Mouse (Mus musculus): Measurements from ENCODE around the gene Wdr81. TPM values are rescaled to one million over a fixed set of nuclear protein-coding genes. Genes with fewer than 3 reads are reported as not detected.

The Wdr81 gene
- polyA plus RNA-seq, 1 experiment from 2014 or later: 6.6 TPM

- WGBS: 17% methylated on average over 19 of the region's 19 CpGs
- no peaks in the 10 kb centered on the region for H3K9me3 ChIP-seq (replicated peaks)
- peak; percentile 60 for DNase-seq (ENCODE audit: low spot score)
- peaks cover 12% of the 10 kb centered on the region; the same call in 1 of the 2 replicates for H3K36me3 ChIP-seq
- peak overlapping the region; percentile 55 for H3K4me3 ChIP-seq
- H3K27ac ChIP-seq: peak overlapping the region; percentile 82
- 0 out of 2 replicates have a peak, but pooled peaks cover 7% of the 10 kb centered on the region for H3K27me3 ChIP-seq (ENCODE audit: low read depth, poor library complexity, severe bottlenecking)
- peaks cover 24% of the 10 kb centered on the region for H3K4me1 ChIP-seq
These were observed 13.1 kb upstream of the Wdr81 start for GRCm38 (mm10) chr11:75467512-75468215.

GRCm38 (mm10) chr11:75466731-75467505 is 12.4 kb upstream of the Wdr81 start:
- Histone ChIP-seq H3K27me3 (ENCODE audit: low read depth, poor library complexity, severe bottlenecking) (0 out of 2 replicates have a peak, but pooled peaks cover 7% of the 10 kb centered on the region), H3K36me3 (peaks cover 12% of the 10 kb centered on the region; the same call in 1 of the 2 replicates), H3K27ac (no peak overlapping the region), H3K4me3 (no peak overlapping the region), H3K4me1 (peaks cover 31% of the 10 kb centered on the region), H3K9me3 (replicated peaks) (no peaks in the 10 kb centered on the region)
- no peak for DNase-seq (ENCODE audit: low spot score)
- WGBS: 95% methylated on average over 4 of the region's 4 CpGs

- 0 out of 2 replicates have a peak, but pooled peaks cover 7% of the 10 kb centered on the region for H3K27me3 ChIP-seq (ENCODE audit: low read depth, poor library complexity, severe bottlenecking)
- no peak for DNase-seq (ENCODE audit: low spot score)
- H3K9me3 ChIP-seq (replicated peaks): no peaks in the 10 kb centered on the region
- 88% methylated on average over 6 of the region's 6 CpGs for WGBS
- H3K27ac ChIP-seq: no peak overlapping the region
- peaks cover 40% of the 10 kb centered on the region for H3K4me1 ChIP-seq
- peaks cover 12% of the 10 kb centered on the region; the same call in 1 of the 2 replicates for H3K36me3 ChIP-seq
- H3K4me3 ChIP-seq: no peak overlapping the region
These were observed 10.5 kb upstream of the Wdr81 start for GRCm38 (mm10) chr11:75465051-75465450.

DNA sequence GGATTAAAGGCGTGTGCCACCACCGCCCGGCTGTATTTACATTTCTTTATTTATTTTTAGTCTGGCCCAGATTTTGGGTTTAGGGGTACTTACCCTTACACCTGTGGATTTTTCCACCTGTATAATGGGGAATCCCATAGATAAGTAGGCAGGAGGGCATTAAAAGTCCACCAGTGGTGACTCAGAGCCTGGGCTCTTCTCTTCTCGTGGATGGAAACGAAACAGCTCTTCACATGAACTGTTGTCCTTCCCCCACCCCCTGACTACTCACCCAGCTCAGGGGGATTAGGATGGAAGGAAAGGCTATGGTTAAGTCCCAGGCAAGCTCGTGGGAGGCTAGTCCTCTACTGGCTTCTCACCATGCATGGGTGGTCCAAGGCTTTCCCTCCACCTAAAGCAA is 9.9 kb upstream of the Wdr81 start:
- Histone ChIP-seq H3K4me3 (no peak overlapping the region), H3K27ac (no peak overlapping the region), H3K9me3 (replicated peaks) (no peaks in the 10 kb centered on the region), H3K27me3 (ENCODE audit: low read depth, poor library complexity, severe bottlenecking) (0 out of 2 replicates have a peak, but pooled peaks cover 7% of the 10 kb centered on the region), H3K36me3 (peaks cover 12% of the 10 kb centered on the region; the same call in 1 of the 2 replicates), H3K4me1 (peaks cover 46% of the 10 kb centered on the region)
- WGBS: 88% methylated on average over 6 of the region's 6 CpGs
- no peak for DNase-seq (ENCODE audit: low spot score)

DNA sequence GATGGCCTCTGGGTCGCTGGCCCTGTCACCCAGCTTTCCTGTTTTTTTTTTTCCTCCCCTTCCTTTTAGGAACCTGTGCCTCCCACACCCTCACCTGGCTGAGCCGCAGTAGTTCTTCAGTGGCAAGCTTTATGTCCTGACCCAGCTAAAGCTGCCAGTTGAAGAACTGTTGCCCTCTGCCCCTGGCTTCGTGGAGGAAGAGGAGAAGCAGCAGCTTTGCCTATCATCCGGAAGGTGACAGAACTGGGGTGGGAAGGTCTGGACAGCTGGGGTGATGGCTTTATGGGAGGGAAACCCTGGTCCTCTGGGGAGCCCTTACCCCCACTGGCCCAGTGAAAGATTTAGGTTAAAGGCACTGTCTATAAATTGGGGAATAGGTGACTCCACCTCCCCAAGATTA is 9.1 kb upstream of the Wdr81 start:
- H3K27me3 ChIP-seq (ENCODE audit: low read depth, poor library complexity, severe bottlenecking): 0 out of 2 replicates have a peak, but pooled peaks cover 4% of the 10 kb centered on the region
- H3K36me3 ChIP-seq: peaks cover 12% of the 10 kb centered on the region; the same call in 1 of the 2 replicates
- H3K4me1 ChIP-seq: peaks cover 50% of the 10 kb centered on the region
- no peak overlapping the region for H3K4me3 ChIP-seq
- DNase-seq (ENCODE audit: low spot score): no peak
- H3K9me3 ChIP-seq (replicated peaks): no peaks in the 10 kb centered on the region
- 64% methylated on average over 4 of the region's 4 CpGs for WGBS
- peak overlapping the region; percentile 86; the same call in 1 of the 2 replicates for H3K27ac ChIP-seq

GRCm38 (mm10) chr11:75462865-75463336 is 8.4 kb upstream of the Wdr81 start:
- WGBS: 0% methylated on average over 9 of the region's 9 CpGs
- Histone ChIP-seq H3K4me1 (peaks cover 43% of the 10 kb centered on the region), H3K9me3 (replicated peaks) (no peaks in the 10 kb centered on the region), H3K27ac (peak overlapping the region; percentile 86), H3K27me3 (ENCODE audit: low read depth, poor library complexity, severe bottlenecking) (no peaks in the 10 kb centered on the region), H3K36me3 (peaks cover 12% of the 10 kb centered on the region; the same call in 1 of the 2 replicates), H3K4me3 (peak overlapping the region; percentile 69)
- DNase-seq (ENCODE audit: low spot score): peak; percentile 89

GRCm38 (mm10) chr11:75462253-75462783 is 7.8 kb upstream of the Wdr81 start:
- H3K36me3 ChIP-seq: peaks cover 12% of the 10 kb centered on the region; the same call in 1 of the 2 replicates
- peak overlapping the region; percentile 69 for H3K4me3 ChIP-seq
- H3K27ac ChIP-seq: peak overlapping the region; percentile 86
- peak; percentile 50 for DNase-seq (ENCODE audit: low spot score)
- no peaks in the 10 kb centered on the region for H3K9me3 ChIP-seq (replicated peaks)
- WGBS: 2% methylated on average over 15 of the region's 16 CpGs
- no peaks in the 10 kb centered on the region for H3K27me3 ChIP-seq (ENCODE audit: low read depth, poor library complexity, severe bottlenecking)
- peaks cover 38% of the 10 kb centered on the region for H3K4me1 ChIP-seq

- H3K27ac ChIP-seq: peak overlapping the region; percentile 86; the same call in 1 of the 2 replicates
- no peaks in the 10 kb centered on the region for H3K9me3 ChIP-seq (replicated peaks)
- peak overlapping the region; percentile 69 for H3K4me3 ChIP-seq
- DNase-seq (ENCODE audit: low spot score): no peak
- H3K4me1 ChIP-seq: peaks cover 38% of the 10 kb centered on the region
- under 1% methylated on average over 30 of the region's 30 CpGs for WGBS
- H3K36me3 ChIP-seq: peaks cover 12% of the 10 kb centered on the region; the same call in 1 of the 2 replicates
- H3K27me3 ChIP-seq (ENCODE audit: low read depth, poor library complexity, severe bottlenecking): no peaks in the 10 kb centered on the region
These were observed 7.3 kb upstream of the Wdr81 start for GRCm38 (mm10) chr11:75461743-75462252.

DNA sequence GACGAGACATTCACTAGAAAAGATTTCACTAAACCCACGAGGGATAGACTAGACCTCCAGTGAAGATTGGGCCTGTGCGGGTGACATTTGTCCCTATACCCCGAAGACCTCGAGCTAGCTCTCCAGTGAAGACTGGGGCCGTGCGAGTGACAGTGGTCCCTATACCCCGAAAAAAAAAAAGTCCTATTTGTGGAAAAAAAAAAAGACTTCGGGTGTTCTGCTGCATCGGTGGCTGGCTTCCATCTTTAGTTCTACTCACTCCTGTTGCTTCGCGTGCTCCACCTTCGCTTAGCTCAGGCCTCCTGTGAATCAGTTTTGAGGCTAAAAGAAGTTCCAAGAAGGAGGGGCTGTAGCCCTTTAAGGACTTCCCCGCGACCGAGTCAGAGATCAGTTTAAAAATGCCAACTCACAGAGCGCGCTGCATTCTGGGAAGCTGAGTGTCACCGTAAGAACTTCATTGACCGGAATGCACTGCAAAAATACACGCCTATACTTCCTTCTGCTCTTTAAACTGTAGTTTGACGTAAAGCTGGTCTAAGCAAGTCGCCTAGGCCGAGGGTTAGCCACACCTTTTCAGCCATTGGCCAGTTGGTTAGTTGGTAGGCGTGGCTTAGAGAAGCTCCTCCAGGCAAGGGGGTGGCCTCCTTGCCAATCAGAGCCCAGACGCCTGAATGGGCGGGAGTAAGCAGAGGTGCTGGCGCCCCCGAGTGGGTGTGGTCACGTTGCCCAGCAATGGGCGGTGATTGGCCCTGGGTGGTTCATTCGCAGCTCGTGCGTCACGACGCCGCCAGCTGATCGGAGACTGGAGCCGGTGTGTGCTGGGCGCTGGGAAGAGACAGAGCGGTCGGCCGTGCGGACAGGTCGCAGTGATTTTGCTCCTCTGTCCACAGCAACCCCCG is 6.6 kb upstream of the Wdr81 start, which contains the start of gene Tlcd2:
TSS of gene Tlcd2 (plus strand) at position 872 of the 899 bp plus-strand sequence.
- WGBS: under 1% methylated on average over 46 of the region's 46 CpGs
- H3K4me1 ChIP-seq: peaks cover 38% of the 10 kb centered on the region
- peak within 1 kb of the TSS; percentile 86 for H3K27ac ChIP-seq
- DNase-seq (ENCODE audit: low spot score): peak; percentile 99
- peak within 1 kb of the TSS; percentile 69 for H3K4me3 ChIP-seq
- peaks cover 10% of the 10 kb centered on the region; the same call in 1 of the 2 replicates for H3K36me3 ChIP-seq
- no peaks in the 10 kb centered on the region for H3K9me3 ChIP-seq (replicated peaks)
- H3K27me3 ChIP-seq (ENCODE audit: low read depth, poor library complexity, severe bottlenecking): no peaks in the 10 kb centered on the region

- Histone ChIP-seq H3K27me3 (ENCODE audit: low read depth, poor library complexity, severe bottlenecking) (no peaks in the 10 kb centered on the region), H3K36me3 (peaks cover 5% of the 10 kb centered on the region; the same call in 1 of the 2 replicates), H3K9me3 (replicated peaks) (no peaks in the 10 kb centered on the region), H3K4me1 (peaks cover 39% of the 10 kb centered on the region), H3K27ac (peak overlapping the region; percentile 86), H3K4me3 (peak overlapping the region; percentile 69)
- DNase-seq (ENCODE audit: low spot score): peak; percentile 80
- WGBS: 3% methylated on average over 19 of the region's 19 CpGs
These were observed 5.8 kb upstream of the Wdr81 start for GRCm38 (mm10) chr11:75460103-75460843.

DNA sequence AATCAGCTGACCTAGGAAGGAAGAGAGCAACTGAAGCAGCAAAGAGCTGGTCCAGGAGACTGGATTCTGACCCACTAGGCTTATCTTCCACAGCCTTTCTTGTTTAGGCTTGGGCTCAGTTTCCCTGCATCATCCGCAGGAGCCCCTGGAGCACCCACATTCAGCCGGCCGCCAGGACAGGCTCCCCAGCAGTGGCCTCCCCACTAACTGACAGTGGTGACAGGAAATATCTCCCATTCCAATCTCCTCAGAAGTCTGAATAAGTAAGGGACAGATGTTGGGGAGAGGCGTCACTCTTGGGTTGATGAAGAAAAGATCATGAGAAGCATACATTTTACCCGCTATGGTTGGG is 5.2 kb upstream of the Wdr81 start:
- no peaks in the 10 kb centered on the region for H3K9me3 ChIP-seq (replicated peaks)
- peak overlapping the region; percentile 69 for H3K4me3 ChIP-seq
- peaks cover 45% of the 10 kb centered on the region for H3K4me1 ChIP-seq
- no peaks in the 10 kb centered on the region for H3K27me3 ChIP-seq (ENCODE audit: low read depth, poor library complexity, severe bottlenecking)
- 41% methylated on average over 5 of the region's 5 CpGs for WGBS
- no peak for DNase-seq (ENCODE audit: low spot score)
- no peaks in the 10 kb centered on the region for H3K36me3 ChIP-seq
- peak overlapping the region; percentile 86 for H3K27ac ChIP-seq

Measured in limb, embryonic 10.5 days (tissue).